Mouse (Mus musculus) frontal cortex, adult (tissue): ENCODE measurements at regions not wholly inside any gene's neighbourhood (a gene's known extent, or its start where the extent isn't known, plus 50 kb on each side); places are given as distances from the start of the nearest gene placed in this dataset.
A peak's percentile ranks its signal among the peaks of the same experiment; 100 is the strongest.

Experiments used
- ATAC-seq: cut with Nextera tagmentation; 2 replicates; pipeline ENCODE4 v1.9.2; 2017; ENCODE audit warnings: mild to moderate bottlenecking, moderate library complexity, mixed read lengths; ENCODE audit not compliant: low TSS enrichment

DNA sequence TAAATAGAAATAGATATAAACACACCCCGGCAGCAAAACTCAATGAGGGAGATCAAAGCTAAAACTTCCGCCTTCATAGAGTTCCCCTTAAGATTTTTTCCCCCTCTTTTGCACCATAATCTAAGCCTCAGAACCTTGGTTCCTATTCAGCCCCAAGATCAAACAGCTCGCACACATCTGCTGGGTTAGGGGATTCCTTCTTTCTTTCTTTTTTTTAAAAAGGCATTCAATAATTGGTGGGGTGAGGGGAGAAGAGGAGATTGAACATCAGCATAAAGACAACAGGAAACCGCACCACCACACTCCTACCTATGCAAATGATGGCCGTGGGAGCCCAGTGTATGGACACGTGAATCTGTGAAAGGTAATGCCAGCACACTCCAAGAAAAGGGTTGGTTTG is 229.5 kb upstream of the Hes1 start:
- no peak for ATAC-seq

DNA sequence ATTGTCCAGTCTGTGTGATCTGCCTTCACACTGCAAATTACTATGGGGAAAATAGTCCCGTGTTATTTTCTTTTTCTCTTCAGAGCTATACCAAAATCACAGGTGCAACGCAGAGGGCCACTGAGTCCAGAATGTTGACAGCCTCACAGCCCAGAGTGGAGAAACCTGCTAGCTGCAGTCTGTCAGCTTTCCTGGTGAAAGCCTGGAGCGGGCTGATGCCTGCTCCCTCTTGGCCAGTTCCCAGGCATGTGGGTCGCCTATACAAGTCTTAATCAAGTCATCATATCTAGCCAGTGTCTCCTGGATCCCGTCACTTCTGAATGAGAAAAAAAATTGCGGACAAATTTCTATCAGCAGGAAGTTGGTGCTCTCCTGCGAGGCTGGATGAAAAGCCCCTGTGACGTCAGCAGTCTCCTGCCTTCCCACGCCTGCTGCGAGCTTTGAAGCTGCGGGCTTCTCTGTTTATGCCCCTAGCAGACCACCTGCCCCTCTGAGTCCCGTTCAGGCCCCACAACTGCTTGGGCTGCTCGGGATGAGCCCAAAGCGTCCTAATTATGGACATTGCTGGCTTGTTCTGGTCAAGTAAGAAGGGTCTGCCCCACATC is 227.1 kb upstream of the Hes1 start:
- ATAC-seq = no peak

DNA sequence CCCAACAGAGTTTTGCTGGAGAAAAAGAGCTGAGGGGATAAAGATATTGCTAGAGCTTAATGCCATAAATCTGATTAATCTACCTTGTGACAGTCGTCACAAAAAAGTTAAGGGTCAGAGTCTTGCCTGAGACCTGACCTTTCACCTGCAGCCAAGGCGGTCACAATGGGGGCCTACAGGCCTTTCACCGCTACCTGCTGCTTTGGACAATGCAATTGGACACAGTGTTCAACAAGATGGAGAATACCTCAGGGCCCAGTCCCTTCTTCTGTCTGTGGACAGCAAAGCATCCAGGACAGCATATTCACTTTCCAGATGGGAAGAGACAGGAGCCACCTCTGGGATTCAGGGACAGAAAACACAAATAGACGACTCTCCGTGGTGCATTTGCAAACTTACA is 226.3 kb upstream of the Hes1 start:
- ATAC-seq = no peak

- ATAC-seq = peak; percentile 82
Observed at GRCm38 (mm10) chr16:29838981-29839661, 225.1 kb upstream of the Hes1 start.

DNA sequence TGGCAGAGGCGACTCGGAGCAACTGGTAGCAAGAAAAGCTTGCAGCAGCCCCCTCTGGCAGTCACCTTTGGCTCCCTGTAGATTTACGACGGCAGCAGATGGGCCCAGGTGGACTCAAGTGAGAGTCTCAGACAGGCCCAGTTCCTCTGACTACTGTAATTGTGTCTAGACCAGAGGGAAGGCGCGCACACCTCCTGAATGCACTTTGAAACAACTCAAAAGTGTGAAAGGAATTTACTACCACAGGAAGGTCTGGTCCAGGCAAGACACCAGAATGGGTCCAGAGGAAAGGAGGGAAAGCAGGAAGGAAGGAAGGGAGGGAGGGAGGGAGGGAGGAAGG is 224.6 kb upstream of the Hes1 start:
- ATAC-seq = peak; percentile 24; the same call in 1 of the 2 replicates

GRCm38 (mm10) chr16:29840412-29840811 is 223.8 kb upstream of the Hes1 start:
- no peak for ATAC-seq

DNA sequence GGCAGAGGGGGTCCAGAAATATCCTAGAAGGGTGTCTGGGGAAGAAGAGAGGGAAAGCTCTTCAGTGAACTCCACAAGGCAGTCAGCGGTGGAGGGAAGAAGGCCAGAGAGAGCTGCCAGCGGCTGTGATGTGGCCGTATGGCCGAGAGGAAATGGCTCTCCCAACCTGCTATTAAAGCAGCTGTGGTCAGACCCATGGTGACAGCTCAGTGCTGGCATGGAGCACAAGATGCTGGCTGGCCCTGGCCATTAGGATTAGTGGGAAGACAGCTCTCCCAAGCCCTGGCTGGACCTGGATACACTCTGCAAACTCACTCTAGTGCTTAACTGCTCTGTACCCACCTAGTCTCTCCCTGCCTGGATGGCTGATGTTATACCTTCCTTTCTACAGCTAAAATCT is 223.1 kb upstream of the Hes1 start:
- ATAC-seq = no peak

GRCm38 (mm10) chr16:29842071-29842470 is 222.1 kb upstream of the Hes1 start:
- ATAC-seq = no peak

DNA sequence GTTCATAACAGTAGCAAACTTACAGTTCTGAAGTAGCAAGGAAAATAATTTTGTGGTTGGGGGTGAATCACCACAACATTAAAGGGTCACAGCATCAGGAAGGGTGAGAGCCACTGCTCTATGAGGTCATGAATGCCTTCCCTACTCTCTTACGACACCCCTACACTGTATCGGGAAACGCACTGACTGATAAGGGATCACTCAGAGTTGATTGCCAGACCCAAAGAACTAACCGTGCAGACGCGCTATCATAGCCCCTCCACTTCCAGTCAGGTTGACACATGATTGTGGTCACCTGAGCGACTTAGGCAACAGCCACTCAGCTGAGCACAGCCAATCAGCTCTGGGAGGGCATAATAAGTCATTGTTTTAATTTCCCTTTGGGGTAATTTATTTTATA is 220.7 kb upstream of the Hes1 start:
- ATAC-seq = no peak

- no peak for ATAC-seq
Observed at GRCm38 (mm10) chr16:29844706-29845596, 219.2 kb upstream of the Hes1 start.

GRCm38 (mm10) chr16:29845597-29845986 is 218.6 kb upstream of the Hes1 start:
- no peak for ATAC-seq

GRCm38 (mm10) chr16:29847059-29847458 is 217.1 kb upstream of the Hes1 start:
- ATAC-seq = no peak

DNA sequence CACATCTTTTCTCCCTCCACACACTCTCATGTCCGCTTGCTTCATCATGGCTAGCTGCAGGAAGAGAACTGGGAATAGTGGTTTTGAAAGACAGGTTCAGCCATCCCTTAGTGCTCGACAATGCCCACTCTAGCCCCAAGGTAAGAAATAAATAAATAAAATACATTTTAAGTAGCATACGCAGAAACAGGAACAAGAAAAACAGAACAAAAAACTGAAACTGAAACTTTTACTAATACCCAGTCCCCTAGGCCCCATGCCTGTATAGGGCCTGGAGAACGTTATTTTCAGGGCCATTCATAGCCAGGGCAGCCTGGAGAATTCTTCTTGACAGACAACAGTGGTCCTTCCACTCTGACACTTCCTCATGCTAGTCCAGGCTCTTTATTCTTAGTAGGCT is 216.4 kb upstream of the Hes1 start:
- no peak for ATAC-seq

- no peak for ATAC-seq
Observed at GRCm38 (mm10) chr16:29848527-29848926, 215.7 kb upstream of the Hes1 start.

- no peak for ATAC-seq
Observed at GRCm38 (mm10) chr16:29849511-29849910, 214.7 kb upstream of the Hes1 start.

- ATAC-seq = no peak
Observed at GRCm38 (mm10) chr16:29850616-29851015, 213.6 kb upstream of the Hes1 start.

- ATAC-seq = no peak
Observed at GRCm38 (mm10) chr16:29851827-29852226, 212.4 kb upstream of the Hes1 start.

- ATAC-seq = no peak
Observed at GRCm38 (mm10) chr16:29854805-29855565, 209.2 kb upstream of the Hes1 start.

DNA sequence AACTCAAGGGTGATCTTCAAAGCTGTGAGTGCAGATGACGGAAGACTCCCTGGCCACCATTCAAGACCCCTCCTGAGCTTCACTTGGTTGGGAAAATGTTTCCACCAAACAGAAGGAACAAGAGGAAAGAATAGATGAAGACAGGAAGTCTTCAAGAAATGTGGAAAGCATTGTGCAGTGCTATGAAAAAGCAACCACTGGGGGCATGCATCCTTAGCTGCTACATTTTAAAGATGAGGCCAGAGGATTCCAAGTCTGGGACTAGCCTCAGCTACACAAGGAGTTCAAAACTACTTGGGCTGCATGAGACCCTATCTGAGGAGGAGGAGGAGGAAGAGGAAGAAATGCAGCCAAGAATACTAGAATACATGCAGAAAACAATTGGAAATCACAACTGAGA is 207.6 kb upstream of the Hes1 start:
- 0 out of 2 replicates have a peak, but pooled peaks have one; percentile 57 for ATAC-seq

DNA sequence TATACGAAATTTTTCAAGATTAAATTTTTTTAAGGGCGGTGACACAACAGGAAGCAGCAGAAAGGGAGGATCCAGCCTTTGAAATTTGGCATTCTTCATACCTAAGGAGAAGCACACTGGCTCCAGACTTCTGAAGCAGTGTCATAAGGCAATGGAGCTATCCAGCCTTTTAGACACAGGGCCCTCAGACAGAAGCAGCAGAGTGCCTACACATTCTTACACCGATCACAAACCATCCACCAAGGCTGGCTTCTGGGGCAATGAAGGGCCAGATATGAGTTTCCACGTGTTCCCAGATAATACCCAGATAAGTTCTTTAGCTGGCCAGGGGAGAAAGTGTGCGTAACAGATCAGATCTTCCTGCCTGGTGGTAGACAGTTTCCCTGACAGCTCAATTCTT is 205.5 kb upstream of the Hes1 start:
- ATAC-seq = no peak

DNA sequence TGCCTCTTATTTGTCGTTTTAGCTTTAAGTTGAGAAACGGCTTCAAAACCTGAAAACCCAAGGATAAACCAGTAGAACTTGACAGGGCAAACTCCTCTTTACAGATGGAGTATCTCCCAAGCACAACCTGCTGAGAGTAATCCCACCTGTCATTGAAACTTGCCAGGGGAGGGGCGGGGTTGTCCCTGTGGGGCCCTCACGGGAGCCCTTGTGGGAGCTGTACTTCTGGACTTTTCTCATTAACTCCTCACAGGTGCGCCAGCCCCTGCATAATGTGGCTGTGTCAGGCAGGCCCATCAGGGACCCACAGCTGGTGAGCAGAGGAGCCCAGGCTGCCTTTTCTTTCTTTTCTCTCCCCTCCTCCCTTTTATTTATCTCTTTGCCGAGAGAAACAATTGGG is 203.9 kb upstream of the Hes1 start:
- no peak for ATAC-seq

DNA sequence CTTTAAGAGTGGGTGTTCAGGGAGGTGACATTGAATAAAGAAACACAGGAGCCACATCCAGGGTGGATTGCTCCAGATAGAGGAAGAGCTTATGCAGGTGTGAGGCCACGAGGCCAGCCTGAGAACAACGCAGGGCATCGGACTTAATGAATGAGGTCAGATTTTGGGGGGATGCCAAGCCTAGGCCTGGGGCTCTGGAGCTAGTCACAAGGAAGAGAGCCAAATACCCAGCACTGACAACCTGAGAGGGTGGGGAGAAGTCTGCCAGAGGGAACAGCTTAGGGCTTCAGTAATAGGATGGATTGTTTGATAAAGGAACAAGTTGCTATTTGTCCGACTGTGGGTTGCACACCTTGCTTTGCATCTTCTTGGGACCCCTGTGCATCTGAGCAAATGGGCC is 203.1 kb upstream of the Hes1 start:
- peak; percentile 47; the same call in 1 of the 2 replicates for ATAC-seq
